Mouse (Mus musculus): Measurements from ENCODE around the gene Gprc5d.

DNA sequence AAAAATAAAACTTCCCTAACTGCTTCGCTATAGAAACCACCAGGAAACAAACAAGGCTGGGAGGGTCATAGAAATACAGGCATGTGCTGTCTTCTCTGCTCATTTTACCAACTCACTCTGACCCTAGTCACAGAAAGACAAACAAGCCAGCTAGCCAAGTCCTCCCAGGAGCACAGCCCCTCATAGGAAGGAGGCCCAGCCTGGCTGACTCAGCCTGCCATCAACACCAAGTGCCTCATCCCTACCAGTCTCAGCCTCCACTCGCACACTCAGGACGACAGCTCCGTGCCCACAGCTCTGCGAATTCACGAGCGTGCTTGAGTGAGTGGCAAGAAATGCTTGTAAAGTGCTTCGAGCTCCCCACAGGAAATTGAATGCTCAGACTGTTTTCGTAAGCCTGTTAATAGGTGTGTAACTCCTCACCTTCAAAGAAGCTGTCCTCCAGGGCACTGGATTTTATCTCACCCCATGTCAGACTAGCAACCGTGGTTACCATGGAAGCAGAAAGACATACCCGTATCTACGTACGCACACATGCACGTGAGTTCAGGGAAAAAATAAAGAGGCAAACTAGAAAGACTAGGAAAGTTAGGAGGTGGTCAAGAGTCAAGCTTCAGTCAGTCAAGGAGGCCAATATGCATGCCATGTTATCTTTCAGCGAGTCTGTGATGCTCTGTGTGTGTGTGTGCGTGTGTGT, 23.5 kb upstream of the Gprc5d start:
- no peak for TF ChIP-seq CHD2 (IDR thresholded peaks at IDR 0.05; ENCODE audit: low read length)
- no peak for TF ChIP-seq RAD21 (IDR thresholded peaks at IDR 0.05; ENCODE audit: low read depth, low read length)
- no peak for TF ChIP-seq CTCF (conservative IDR thresholded peaks at IDR 0.05 in 1 of 2, IDR thresholded peaks at IDR 0.05 in 1 of 2; ENCODE audit: low read depth in 2 of 2, low read length in 2 of 2)
- TF ChIP-seq NELFE (IDR thresholded peaks at IDR 0.05; ENCODE audit: low read depth, low read length), result no peak
- TF ChIP-seq ZMIZ1 (IDR thresholded peaks at IDR 0.05; ENCODE audit: low read depth, low read length), result no peak
- TF ChIP-seq TBP (conservative IDR thresholded peaks at IDR 0.05; ENCODE audit: low read depth, low read length), result no peak
- no peak for TF ChIP-seq ETS1 (conservative IDR thresholded peaks at IDR 0.05; ENCODE audit: low read depth, low read length)
- no peak for TF ChIP-seq KAT2A (IDR thresholded peaks at IDR 0.05; ENCODE audit: insufficient replicate concordance, low read length)
- no peak for TF ChIP-seq UBTF (IDR thresholded peaks at IDR 0.05; ENCODE audit: low read depth, low read length)
- no peak for TF ChIP-seq MAX (IDR thresholded peaks at IDR 0.05; ENCODE audit: low read length)
- TF ChIP-seq JUND (conservative IDR thresholded peaks at IDR 0.05; ENCODE audit: low read depth, low read length), result no peak
- TF ChIP-seq E2F4 (IDR thresholded peaks at IDR 0.05; ENCODE audit: insufficient replicate concordance, low read depth, low read length), result no peak
